Mouse (Mus musculus) kidney, adult 2 months (tissue): ENCODE data around the gene Golt1a.

Source experiments
- CTCF ChIP-seq: fragments of 200-500 bp; conservative IDR thresholded peaks from 2 replicates; pipeline ENCODE4 v1.5.1; 2011; ENCODE audit warnings: low read depth, mild to moderate bottlenecking, control low read depth, low read length, moderate library complexity, mixed read lengths; ENCODE audit not compliant: insufficient read depth, insufficient read length
- POLR2A ChIP-seq: fragments of 200-500 bp; IDR thresholded peaks from one replicate; pipeline ENCODE4 v1.6.1; 2011; ENCODE audit warnings: low read depth, low read length, control low read depth

DNA sequence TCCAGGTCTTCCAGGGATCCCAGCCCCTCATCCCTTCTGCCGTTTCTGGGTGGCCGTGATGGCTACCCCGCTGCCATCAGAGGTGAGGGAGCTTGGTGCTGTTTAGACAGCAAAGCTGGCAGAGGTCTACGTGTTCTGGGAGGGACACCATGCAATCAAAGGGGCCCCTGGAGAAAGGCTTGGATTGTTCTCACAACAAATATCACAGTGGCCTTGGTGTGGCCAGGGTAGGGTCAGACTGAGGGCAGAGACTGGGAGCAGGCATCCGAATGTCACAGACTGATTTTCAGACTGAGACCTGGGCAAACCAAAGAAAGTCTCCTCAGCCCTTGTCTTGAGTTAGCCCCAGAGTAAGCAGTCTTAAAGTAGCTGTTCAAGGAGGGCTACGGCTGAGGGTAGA is 61.8 kb downstream of the Golt1a start:
- TF ChIP-seq POLR2A (no peak), CTCF (no peak)
